Mouse (Mus musculus) megakaryocyte, embryonic 14.5 days (primary cell): ENCODE results near the gene Rgs10. TPM values are rescaled to one million over a fixed set of nuclear protein-coding genes. Genes with fewer than 3 reads are reported as not detected.
A peak's percentile ranks its signal among the peaks of the same experiment; 100 is the strongest.
"Not testable (repeated sequence)": the region's sequence is repeated elsewhere in the genome, so short reads cannot be mapped to it uniquely, and the experiment has no call there.

Source experiments
- H3K27me3 ChIP-seq: replicated peaks from 2 replicates; pipeline ENCODE3; 2012; ENCODE audit warnings: inconsistent platforms
- H3K36me3 ChIP-seq: replicated peaks from 2 replicates; pipeline ENCODE3; 2012; ENCODE audit warnings: low read length, inconsistent platforms, mixed read lengths
- H3K4me1 ChIP-seq: 2 replicates; pipeline ENCODE4 v1.6.1; 2012; ENCODE audit warnings: inconsistent platforms
- H3K4me3 ChIP-seq: replicated peaks from 2 replicates; pipeline ENCODE3; 2012; ENCODE audit warnings: moderate library complexity, mild to moderate bottlenecking, inconsistent platforms
- H3K9me3 ChIP-seq: 2 replicates; pipeline ENCODE4 v1.6.1; 2012; ENCODE audit warnings: inconsistent platforms
- FLI1 ChIP-seq: IDR thresholded peaks from 2 replicates; pipeline ENCODE4 v1.6.1; 2012; ENCODE audit warnings: low read length, inconsistent platforms, mixed read lengths
- GATA1 ChIP-seq: IDR thresholded peaks from 3 replicates; pipeline ENCODE4 v1.6.1; 2012; ENCODE audit warnings: mixed read lengths, low read length, inconsistent platforms, borderline replicate concordance
- polyA plus RNA-seq: library from polyadenylated mRNA; stranded (reverse); fragments of >175 nt; gene quantifications from 2 replicates; pipeline ENCODE4 v1.2.3, GENCODE M21; 2012; ENCODE audit warnings: low replicate concordance; ENCODE audit not compliant: insufficient read depth

Gene Rgs10
- polyA plus RNA-seq, 1 experiment = 650 TPM

GRCm38 (mm10) chr7:128346991-128347390, 71.6 kb downstream of the Rgs10 start:
- Histone ChIP-seq H3K9me3 (peaks cover 14% of the 10 kb centered on the region; the same call in 1 of the 2 replicates), H3K27me3 (peaks cover 22% of the 10 kb centered on the region), H3K4me1 (peaks cover 59% of the 10 kb centered on the region), H3K4me3 (no peak overlapping the region), H3K36me3 (peaks cover 2% of the 10 kb centered on the region)
- TF ChIP-seq GATA1 = no peak
- TF ChIP-seq FLI1 = no peak

- TF ChIP-seq FLI1 = no peak
- no peak for TF ChIP-seq GATA1
- peaks cover 2% of the 10 kb centered on the region for H3K36me3 ChIP-seq
- H3K4me1 ChIP-seq = peaks cover 54% of the 10 kb centered on the region
- H3K4me3 ChIP-seq = no peak overlapping the region
- peaks cover 14% of the 10 kb centered on the region; the same call in 1 of the 2 replicates for H3K9me3 ChIP-seq
- H3K27me3 ChIP-seq = peaks cover 18% of the 10 kb centered on the region
These were observed 72.0 kb downstream of the Rgs10 start for GRCm38 (mm10) chr7:128346522-128346921.

DNA sequence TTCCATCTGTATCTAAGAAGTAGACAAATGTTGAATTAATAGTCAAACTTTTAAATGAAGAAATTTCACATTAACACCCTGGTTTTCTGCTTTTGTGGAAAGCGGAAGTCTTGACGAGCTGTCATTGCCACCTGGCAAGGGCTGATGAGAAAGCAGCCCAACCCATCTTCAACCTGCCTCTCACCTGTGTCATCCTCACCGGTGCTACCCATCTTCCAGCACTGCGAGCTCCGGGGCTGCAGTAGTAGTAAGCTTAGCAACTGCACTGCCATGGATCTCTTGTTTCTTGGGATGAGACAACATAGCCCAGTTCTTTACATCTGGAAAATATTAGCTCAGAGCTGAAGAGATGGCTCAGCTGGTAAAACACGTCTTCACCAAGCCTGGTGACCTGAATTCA, 72.9 kb downstream of the Rgs10 start:
- TF ChIP-seq FLI1 (no peak), GATA1 (no peak)
- H3K4me3 ChIP-seq = no peak overlapping the region
- H3K36me3 ChIP-seq = peaks cover under 1% of the 10 kb centered on the region
- H3K27me3 ChIP-seq = peaks cover 16% of the 10 kb centered on the region
- H3K9me3 ChIP-seq = peaks cover 14% of the 10 kb centered on the region; the same call in 1 of the 2 replicates
- peaks cover 49% of the 10 kb centered on the region for H3K4me1 ChIP-seq

- peaks cover 44% of the 10 kb centered on the region for H3K4me1 ChIP-seq
- peaks cover 14% of the 10 kb centered on the region; the same call in 1 of the 2 replicates for H3K9me3 ChIP-seq
- H3K27me3 ChIP-seq = peaks cover 15% of the 10 kb centered on the region
- H3K36me3 ChIP-seq = no peaks in the 10 kb centered on the region
- H3K4me3 ChIP-seq = peak overlapping the region; percentile 74
- TF ChIP-seq FLI1 = no peak
- TF ChIP-seq GATA1 = no peak
These were observed 73.5 kb downstream of the Rgs10 start for GRCm38 (mm10) chr7:128344928-128345653.

DNA sequence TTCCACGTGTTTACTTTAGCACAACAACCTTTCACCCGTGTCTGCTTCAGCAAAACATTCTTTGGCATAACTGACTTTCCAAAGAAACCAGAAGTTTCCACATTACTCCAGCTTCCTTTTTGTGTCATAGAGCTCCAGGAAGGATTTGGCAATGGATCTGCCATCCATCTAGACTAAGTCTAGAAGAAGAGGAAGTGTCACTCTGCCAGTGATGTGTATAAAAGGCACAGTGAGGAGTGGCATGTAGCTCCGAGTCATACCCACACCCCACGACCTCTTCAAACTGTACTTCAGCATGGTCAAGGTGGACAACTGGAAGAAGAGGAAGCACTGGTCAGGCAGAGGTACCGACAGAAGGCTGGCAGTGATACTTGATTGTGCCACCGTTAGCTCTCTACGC, 74.1 kb downstream of the Rgs10 start:
- TF ChIP-seq FLI1 = no peak
- TF ChIP-seq GATA1 = no peak
- Histone ChIP-seq H3K9me3 (peaks cover 14% of the 10 kb centered on the region; the same call in 1 of the 2 replicates), H3K27me3 (peaks cover 12% of the 10 kb centered on the region), H3K36me3 (no peaks in the 10 kb centered on the region), H3K4me1 (peaks cover 44% of the 10 kb centered on the region), H3K4me3 (peak overlapping the region; percentile 74)

- H3K4me3 ChIP-seq = not testable (repeated sequence)
- Histone ChIP-seq H3K9me3 (peaks cover 14% of the 10 kb centered on the region; the same call in 1 of the 2 replicates), H3K4me1 (peaks cover 37% of the 10 kb centered on the region)
These were observed 75.9 kb downstream of the Rgs10 start for GRCm38 (mm10) chr7:128342691-128343090.

GRCm38 (mm10) chr7:128340321-128340720, 78.2 kb downstream of the Rgs10 start:
- H3K4me1 ChIP-seq = peaks cover 18% of the 10 kb centered on the region
- H3K27me3 ChIP-seq, H3K36me3 ChIP-seq, H3K4me3 ChIP-seq: not testable (repeated sequence)
- H3K9me3 ChIP-seq = peaks cover 14% of the 10 kb centered on the region; the same call in 1 of the 2 replicates

More at GRCm38 (mm10) chr7:128342691-128343090, 75.9 kb downstream of the Rgs10 start:
- H3K36me3 ChIP-seq, H3K27me3 ChIP-seq: not testable (repeated sequence)

- no peaks in the 10 kb centered on the region for H3K9me3 ChIP-seq
- TF ChIP-seq GATA1 = no peak
- TF ChIP-seq FLI1 = no peak
- peak overlapping the region; percentile 43 for H3K4me3 ChIP-seq
- peaks cover 23% of the 10 kb centered on the region for H3K27me3 ChIP-seq
- H3K4me1 ChIP-seq = peaks cover 11% of the 10 kb centered on the region
- no peaks in the 10 kb centered on the region for H3K36me3 ChIP-seq
These were observed 85.7 kb downstream of the Rgs10 start for GRCm38 (mm10) chr7:128332896-128333295.

DNA sequence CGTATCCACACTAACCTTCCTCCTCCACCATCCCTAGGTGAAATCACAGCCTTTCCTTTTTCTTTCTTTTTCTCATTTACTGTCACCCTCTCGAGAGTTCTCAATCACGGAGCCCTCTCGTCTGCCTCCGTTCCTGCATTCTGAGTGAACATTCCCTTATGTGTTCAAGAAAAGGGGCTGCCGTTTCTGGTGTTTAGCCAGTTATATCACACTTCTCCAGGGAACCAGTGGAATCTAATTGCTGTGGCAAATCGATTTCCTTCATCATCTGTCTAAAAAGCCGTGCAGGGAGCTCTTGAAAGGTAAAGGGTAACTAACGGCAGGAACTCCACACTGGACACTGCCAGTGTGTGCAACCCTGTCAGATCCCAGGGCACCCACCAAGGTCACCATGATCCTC, 87.6 kb downstream of the Rgs10 start:
- H3K9me3 ChIP-seq = no peaks in the 10 kb centered on the region
- no peak overlapping the region for H3K4me3 ChIP-seq
- no peaks in the 10 kb centered on the region for H3K36me3 ChIP-seq
- TF ChIP-seq GATA1 = no peak
- no peak for TF ChIP-seq FLI1
- H3K27me3 ChIP-seq = peaks cover 26% of the 10 kb centered on the region
- H3K4me1 ChIP-seq = peaks cover 11% of the 10 kb centered on the region

DNA sequence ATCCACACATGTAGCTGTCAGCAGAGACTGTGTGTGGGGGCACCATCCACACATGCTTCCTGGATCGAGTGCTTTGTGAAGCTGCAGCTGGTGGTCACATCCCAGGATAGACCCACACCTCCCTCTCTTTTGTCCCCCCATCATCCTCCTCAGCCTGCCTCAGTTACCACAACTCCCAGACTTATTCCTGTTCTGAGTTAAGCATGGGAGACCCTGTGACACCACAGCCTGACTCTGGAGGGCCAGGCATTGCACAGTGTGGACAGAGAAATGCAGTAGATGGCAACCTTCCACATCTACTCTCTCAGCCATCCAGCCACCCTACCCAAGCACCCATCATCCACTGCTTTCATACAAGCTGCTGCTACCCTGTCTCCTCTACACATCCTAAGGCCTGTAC, 93.6 kb downstream of the Rgs10 start:
- H3K4me3 ChIP-seq = no peak overlapping the region
- H3K4me1 ChIP-seq = peaks cover 20% of the 10 kb centered on the region
- no peaks in the 10 kb centered on the region for H3K9me3 ChIP-seq
- no peaks in the 10 kb centered on the region for H3K36me3 ChIP-seq
- peaks cover 39% of the 10 kb centered on the region for H3K27me3 ChIP-seq
- TF ChIP-seq FLI1 (no peak), GATA1 (no peak)

Other genes starting within 250 kb of the Rgs10 start
- 7.2 TPM in 1 of 2 replicates, not detected in the other for gene Cox6a2, start 212.4 kb downstream of the Rgs10 start, polyA plus RNA-seq
- 23.8 and 36.6 TPM in 2 replicates for gene Armc5, start 181.4 kb downstream of the Rgs10 start, polyA plus RNA-seq
- 0.97 and 1.2 TPM in 2 replicates for gene 9130023H24Rik, start 180.7 kb downstream of the Rgs10 start, polyA plus RNA-seq
- 12.9 TPM in 2 replicates for gene Tgfb1i1, start 171.9 kb downstream of the Rgs10 start, polyA plus RNA-seq
- not detected in 2 replicates for gene Slc5a2, start 153.1 kb downstream of the Rgs10 start, polyA plus RNA-seq
- gene BC017158, start 120.6 kb downstream of the Rgs10 start, polyA plus RNA-seq = 17.4 and 21.3 TPM in 2 replicates
- 63.5 and 82.1 TPM in 2 replicates for gene Tial1, start 43.0 kb upstream of the Rgs10 start, polyA plus RNA-seq
- 42.5 and 84.5 TPM in 2 replicates for gene Bag3, start 104.9 kb upstream of the Rgs10 start, polyA plus RNA-seq
- 0.51 TPM in 1 of 2 replicates, not detected in the other for gene Inpp5f, start 192.6 kb upstream of the Rgs10 start, polyA plus RNA-seq